Mouse (Mus musculus) cerebellum, postnatal 25 days (tissue): ENCODE results near the gene Lysmd4.

ENCODE experiments used
- DNase-seq, 2 experiments: peaks; one replicate each; pipeline ENCODE4 v3.0.0; 2021; ENCODE audit warnings: mixed read lengths in 2 of 2

The Lysmd4 gene

DNA sequence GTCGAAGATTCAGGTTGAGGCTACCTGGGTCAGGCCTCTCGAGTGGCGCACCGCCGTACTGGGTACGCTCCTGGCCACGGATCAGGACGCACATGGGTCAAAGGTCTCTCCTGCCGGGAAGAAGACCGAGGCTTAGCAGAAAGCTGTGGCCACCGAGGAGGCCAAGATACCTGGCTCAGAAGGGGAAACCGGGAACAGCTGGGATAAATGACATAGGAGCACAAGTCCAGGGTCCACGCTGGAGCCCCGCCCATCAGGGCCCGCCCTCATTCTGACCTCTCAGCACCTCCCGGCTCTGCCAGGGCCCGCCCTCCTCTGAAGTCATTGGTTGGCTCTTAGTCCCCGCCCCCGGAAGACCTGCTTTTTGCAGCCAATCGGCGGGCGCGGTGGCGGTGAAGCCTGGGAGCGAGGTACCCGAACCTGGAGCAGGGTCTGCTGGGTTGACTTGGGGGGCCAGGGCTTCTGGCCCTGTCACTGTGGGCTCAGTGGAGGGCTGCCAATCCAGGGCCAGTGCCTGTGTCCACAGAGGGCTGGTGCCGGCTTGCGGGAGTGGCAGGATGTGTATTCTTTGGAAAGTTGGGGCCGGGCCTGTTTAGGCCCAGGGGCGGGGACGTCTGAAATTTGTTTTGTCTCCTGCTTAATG is at the start of gene Lysmd4:
TSS of gene Lysmd4 (plus strand) at position 325 of the 643 bp plus-strand sequence.
- peak; percentile 96 to 98 for DNase-seq

DNA sequence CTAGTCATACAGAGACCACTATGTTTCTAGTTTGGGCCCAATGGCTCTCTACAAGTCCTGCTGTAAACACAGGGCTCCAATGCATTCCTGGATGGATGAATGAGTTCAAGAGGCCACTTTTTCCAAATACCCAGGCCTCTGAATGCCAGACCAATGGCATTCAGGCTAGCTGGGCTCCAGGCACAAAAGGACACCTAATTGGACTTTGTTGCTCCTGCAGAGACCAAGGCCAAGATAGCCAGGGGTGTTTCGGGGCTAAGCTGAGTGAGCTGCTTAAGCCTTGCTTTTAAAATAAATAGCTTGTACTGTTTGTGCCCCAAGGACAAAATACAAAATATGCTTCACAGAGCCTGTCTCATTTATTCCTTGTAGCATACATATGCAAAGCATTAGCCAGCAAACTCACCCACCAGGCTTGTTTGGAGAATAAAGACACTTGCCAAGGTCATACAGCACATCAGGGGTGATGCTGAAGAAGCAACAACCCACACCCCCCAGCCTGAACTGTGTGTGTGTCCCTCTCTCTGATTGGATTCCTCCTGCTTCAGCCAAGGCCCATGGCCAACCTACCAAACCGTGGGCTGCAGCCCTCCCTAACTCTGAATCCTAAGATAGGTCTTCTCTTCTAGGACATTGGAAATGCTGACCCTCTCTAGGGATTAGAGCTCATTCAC is 48.7 kb upstream of the Lysmd4 start:
- DNase-seq = no peak

DNA sequence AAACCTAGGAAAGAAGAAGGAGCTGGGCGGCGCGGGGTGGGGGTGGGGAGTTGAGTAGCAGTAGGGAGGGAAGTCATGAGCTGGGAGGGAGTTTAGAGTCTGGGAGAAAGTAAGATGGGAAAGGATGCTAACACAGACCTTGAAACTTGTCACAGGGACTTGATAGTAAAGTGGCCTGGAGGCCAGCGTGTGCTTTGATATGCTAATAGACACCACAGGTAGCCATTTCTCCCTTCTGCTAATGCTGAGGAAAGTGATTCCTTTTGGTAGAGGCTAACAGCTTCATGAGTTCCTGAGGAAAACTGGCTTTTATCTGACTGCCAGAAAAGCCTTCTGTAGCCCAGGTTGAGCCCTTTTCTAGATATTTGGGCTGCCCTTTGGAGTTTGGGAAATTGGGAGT is 38.6 kb upstream of the Lysmd4 start:
- DNase-seq = no peak

DNA sequence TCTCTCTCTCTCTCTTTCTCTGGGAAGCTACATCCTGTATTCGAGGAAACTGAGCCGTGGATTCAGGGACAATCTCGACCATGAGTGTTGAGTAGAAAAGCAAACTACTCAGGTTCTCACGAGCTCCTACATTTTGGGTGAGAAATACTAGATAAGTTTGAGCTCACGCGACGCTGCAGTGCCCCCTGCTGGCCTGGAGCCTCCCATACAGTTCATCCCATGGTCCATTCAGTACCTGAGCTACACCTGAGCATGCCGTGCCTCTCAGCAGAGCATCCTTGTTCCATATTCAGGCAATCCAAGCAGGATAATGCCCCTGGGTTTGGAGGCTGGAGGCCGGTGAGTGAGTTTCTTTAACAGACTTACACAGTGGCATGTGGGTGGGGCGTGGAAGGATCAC is 22.9 kb upstream of the Lysmd4 start:
- peak; percentile 79 to 86 for DNase-seq

DNA sequence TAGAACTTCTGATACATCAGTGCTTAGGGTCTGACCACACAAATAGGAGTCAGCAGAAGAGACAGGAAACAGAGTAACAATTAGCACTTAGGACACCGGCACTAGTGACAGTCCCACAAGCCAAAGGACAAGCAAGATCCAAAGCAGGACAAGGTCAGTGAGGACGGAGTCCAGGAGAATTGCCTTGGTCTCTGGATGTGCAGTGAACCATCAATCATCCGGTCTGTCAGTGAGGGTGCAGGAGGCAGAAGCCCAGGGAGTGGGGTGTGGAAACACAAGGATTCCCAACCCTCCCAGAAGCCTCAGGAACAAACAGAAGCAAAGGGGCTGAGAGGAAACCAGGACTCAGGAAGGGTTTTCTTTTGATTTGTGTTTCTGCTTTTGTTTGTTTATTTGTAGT is 18.7 kb upstream of the Lysmd4 start:
- no peak for DNase-seq

DNA sequence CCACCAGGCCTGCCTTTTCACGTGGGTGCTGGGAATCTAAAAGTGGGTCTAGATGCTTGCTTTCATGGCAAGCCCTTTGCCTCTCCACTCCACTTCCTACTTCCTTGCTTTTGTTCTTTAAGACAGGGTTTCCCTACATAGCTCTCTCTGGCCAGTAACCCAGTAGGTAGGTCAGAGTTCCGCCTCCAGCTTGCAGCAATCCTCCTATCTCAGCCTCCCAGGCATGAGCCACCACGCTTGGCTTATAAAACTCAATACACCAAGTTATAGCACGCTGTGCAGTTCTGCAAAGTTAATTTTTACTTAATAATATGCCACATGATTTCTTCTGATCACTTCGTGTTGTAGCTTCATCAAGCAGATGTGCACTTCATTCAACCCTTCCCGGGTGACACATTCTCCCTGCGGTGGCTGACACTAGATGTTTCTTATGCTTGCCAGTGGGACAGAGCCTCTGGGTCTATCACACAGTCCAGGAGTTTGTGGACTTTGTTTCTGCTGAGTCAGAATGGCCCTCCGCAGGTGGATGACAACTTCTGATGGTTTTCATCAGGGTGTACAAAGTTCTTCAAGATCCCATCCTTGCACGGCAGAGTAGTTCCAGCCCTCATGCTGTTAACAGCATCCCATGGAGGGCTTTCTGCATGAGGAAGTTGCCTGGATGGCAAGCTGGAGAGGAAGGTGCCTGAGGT is 16.5 kb upstream of the Lysmd4 start:
- no peak for DNase-seq

DNA sequence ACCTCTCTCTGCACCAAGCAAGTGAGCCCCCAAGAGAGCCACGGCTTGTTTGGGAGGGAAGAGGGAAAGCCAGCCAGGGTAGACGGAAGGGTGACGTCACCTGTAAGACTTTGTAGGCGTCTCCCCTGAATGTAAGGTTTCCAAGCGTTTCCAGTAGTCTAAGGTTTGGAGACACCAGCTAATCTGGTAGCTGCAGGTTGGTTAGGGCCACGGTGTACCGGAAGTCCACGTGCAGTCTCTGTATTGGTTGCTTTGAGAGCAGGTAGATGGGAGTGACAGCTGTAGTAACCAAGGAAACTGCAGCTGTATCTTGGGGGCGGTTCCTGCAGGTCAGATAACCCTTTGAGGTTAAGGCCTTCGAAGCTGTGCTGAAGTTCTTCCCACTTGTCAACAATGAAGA is 15.8 kb upstream of the Lysmd4 start:
- DNase-seq = no peak

DNA sequence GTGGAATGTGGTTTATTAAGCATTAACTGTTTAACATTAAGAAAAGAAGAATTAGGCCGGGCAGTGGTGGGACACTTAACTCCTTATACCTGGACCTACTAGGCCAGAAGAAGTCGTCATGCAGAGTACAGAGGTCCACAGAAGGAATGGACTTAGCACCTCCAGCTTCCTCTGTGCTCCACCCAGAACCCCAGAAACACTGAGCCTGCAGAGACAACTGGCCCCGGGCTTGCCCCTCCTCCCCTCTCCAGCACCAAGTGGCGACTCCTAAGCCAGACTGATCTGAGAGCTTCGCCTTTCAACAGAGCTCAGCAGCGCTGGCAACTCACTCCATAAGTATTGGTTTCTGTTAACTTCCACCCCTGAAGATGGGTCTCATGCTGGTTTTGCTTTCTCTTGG is 14.6 kb upstream of the Lysmd4 start:
- no peak for DNase-seq

DNA sequence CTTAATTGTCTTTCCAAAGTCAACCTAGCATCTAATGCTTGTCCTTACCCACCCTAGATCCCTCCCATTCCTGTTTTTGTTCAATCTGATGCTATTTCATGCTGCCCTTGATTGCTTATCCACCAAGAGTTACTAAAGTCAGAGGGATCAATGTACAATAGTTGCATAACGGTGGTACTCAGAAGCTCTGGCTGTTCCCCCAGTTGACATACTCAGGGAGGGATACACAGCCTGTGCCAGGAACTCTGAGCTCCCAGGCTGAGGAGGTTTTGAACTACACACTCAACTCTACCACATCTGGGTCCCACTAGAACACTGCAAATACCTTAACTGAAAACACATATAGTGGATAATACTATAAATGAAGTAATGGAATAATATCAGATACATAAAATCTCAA is 14.0 kb upstream of the Lysmd4 start:
- no peak for DNase-seq

DNA sequence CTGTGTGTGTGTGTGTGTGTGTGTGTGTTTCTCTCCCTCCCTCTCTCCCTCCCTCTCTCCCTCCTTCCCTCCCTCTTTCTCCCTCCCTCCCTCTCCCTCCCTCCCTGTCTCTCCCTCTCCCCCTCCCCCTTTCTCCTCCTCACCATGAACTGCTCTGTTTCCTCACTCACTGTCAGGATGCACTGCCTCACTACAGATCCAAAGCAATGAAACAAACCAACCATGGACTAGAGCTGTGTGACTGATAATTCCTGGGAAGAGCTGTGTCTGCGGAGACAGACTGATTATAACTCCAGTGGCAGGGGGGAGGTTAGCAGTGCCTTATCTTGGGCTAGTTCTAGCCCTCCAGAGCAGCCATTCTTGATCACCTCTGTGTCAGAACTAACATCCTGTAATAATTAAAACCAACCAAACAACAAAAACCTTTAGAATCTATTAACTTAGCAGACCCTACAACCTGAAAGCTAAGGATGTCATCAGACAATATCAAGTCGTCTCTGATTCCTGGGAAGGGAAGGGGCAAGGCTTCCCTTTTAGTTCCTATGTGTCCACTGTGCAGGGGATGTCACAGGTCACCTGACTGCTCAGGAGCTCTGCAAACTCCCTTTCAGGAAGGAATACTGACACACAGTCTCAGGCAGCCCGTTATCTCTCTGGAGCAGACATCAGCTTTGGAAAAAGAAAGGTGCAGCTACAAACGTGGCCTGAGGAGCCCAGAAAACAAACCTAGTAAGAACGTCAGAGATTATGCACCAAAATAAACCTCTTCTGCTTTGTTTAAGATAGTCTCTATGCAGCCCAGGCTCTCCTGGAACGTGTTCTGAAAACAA is 12.1 kb upstream of the Lysmd4 start:
- no peak for DNase-seq

DNA sequence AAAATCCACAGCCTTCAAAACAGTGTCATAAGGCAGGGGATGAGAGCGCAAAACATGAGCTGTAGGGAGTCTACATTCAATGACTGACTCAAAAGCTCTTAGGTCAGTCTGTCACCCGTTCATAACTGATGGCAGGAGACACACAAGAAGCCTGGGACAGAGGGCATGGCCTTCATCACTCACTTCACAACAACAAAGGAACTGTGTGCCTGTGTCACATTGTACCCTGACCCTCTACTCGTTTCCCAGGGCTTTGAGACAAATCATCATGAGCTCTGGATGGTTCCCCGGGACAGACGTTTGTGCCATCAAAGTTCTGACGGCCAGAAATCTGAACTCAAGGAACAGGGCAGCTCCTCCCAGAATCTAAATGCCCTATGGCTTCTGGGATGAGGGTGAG is 11.0 kb upstream of the Lysmd4 start:
- DNase-seq = no peak

DNA sequence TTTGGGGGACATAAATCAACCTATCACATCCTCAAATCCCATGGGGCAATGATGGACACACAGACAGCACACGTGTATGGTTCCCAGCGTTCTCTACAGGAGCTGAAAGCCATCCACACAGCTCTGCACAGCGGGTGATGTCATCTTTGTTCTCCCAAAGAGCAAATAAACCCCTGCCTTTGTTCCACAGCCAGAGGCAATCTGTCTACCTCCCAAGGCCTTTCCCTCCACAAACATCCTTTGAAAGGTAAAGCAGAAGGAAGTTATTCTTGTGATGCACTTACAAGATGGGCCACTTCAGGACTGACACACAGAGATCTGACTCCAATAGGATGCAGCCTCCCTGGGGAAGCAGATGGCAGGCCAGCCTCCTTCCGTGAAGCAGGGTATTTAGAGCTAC is 10.4 kb upstream of the Lysmd4 start:
- no peak for DNase-seq

DNA sequence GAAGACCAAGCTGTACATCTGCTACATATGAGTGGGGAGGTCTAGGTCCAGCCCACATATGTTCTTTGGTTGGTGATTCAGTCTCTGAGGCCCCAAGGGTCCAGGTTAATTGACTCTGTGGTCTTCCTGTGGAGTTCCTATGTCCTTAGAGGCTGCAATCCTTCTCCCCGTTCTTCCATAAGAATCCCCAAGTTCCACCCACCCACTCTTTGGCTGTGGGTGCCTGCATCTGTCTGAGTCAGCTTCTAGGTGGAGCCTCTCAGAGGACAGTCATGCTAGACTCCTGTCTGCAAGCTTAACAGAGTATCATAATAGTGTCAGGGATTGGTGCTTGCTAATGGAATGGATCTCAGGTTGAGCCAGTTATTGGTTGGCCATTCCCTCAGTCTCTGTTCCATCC is 8.8 kb upstream of the Lysmd4 start:
- no peak for DNase-seq

DNA sequence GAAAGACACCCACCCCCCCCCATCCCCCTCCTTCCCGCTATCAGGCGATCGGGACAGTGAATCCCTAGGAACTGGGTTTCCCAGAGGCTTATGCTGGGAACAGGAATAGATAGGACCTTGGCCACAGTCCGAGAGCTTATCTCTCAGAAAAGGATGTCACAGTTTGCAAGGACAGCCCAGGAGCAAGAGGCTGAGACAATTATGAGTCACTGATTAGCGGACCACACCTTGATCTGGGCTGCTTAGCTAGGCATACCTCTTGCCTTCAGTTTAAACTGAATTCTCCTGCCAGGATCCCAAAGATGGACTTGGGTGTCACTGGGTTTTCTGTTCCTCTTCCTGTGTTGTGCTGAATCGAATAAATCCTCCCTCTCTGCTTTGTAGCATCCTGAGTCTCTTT is 6.0 kb upstream of the Lysmd4 start:
- DNase-seq = no peak

DNA sequence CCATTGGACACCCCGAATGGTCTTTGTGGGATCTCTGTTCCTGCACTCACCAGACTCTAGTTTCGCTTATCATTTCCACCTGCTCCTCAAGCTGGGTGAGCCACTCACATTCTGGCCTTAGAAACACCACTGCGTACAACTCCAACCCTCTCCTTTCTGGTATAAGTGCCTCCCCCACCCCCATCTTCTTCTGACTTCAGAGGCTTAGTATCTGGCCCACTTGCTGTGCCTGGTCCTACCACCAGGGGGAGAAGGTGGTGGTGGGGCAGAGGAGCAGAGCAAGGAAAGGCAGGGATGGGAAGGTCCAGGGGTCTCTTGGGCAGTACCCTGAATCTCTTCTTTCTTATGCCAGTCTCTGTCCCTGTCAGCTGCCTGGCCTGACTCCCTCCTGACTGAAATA is 5.3 kb upstream of the Lysmd4 start:
- DNase-seq = peak; percentile 64 to 84

DNA sequence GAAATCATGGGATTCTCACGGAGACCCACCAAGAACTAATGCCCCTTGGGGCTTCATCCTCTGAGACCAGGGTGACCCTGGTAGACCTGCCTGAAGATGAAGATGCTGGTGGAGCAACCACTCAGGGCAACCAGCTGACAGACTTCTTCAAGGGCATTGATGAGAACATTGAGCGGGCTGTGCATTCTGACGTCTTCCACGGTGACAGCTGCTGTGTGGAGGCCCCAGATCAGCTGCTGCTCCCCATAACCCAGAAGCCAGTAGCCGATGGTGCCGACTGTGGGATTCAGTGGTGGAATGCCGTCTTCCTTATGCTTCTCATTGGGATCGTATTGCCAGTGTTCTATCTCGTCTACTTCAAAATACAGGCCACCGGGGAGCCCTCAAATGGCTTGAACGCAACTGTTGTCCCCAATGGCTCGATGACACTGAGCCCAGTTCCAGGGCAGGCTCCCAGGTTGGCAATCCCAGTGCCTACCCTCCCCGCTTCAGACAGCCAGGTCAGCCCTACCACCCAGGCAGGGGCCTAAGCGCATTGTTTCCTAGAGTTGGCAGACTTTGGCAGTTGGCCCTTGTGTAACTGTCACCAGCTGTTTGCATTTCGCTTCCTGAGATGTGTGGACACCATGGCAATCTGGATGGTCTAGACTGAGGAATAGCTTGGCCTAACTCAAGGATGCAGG is 3.7 kb downstream of the Lysmd4 start:
- DNase-seq = no peak

DNA sequence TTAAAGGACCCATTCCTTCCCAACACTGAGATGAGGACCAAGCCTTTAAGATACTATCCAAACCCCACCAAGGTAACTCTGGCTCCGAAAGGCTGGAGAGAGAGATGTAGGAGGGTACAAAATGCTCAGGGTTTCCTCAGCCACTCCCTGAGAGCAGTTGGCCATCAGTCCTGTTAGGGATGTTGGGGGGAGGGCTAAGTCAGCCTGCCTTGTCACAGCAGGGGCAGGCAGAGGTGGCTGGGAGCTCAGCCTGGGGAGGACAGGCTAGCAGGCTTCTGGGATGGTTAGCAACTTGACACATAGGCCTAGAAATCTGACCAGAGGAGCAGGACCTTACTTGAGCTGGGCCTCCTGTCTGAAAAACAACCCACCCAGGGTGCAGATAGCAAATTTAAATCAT is 5.2 kb downstream of the Lysmd4 start:
- no peak for DNase-seq

DNA sequence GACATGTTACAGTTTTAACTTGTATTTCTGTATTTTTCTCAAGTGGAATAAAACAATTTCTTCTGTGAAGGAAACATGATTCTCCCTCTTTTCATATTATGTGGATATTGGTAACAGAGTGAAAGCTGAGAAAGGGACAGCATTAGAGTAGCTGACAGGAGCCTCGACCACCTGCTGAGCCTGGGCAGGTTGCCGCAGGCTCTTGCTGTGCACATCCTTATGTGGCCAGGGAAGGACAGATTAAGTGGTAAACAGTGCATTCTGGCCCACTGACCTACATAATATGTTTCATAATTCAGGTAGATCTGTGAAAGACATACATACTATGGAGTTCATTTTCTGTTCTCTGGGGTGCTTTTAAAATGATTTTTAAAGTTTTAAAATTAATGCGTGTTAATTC is 6.0 kb downstream of the Lysmd4 start:
- DNase-seq = peak; percentile 91 to 95

DNA sequence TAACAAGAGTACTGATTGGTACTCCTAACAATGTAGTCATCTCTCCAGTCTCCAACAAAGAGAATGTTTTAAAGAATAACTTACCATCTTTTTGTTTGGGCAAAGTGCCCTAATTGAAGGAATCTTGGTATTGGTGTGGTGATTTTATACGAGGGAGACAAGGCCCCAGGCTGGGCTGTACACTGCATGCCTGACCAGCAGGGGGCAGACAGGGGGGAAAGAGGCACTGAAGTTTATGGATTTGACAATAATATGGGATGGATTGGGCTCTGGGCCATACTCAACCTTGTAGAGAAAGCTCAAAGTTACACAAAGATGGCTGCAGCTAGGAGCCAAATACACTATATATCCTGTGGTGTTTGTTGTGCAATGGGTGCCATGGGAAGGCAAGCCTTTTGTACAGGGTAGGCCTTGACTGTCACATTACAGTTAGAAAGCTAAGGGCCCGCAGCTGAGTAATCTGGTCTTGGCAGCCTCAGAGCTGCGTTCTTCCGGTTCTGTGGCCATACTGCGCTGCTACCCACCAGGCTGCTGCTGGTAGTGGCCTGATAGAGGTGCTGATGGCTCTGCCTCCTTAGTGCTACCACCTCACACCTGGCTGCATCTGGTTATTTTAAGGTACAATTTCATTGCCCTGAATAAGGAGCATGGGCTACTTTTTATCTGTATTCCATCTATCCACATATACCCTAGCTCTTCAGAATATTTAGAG is 6.7 kb downstream of the Lysmd4 start:
- DNase-seq = peak in 1 of 2 experiments; percentile 59

DNA sequence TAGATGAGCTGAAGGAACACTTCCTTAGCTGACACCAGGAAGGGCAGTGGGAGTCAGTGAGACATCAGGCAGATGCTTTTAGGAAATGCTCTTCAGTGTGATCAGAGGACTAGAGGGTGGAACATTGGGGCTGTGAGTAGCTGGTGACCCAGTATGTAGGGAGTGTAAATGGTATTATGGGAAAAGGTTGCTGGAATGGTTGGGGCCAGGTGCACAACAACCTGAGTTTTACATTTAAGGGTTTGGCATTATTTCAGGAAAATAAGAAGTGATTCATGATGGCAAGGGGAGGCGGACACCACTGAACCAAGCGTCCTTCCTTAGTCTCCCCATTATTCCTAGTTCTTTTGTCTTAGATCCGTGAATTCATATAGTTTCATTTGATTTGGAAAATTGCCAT is 7.4 kb downstream of the Lysmd4 start:
- DNase-seq = no peak

DNA sequence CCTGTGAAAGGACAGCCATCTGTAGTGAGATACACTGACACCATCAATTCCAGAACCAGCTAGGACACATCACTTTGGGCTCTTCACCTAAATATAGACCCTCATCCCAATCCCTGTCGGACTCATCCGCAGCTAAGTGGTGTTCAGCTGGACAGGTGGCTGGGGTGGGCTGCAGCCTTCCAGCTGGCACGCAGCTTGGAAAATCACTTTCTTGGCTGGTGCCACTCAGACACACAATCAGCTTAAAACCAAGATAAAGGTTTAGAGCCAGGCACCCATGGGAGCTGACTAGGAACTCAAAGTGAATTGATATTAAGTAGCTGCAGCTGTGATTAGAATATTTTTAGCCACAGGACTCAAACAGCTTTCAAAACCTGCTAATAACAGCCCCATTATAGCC is 7.9 kb downstream of the Lysmd4 start:
- DNase-seq = peak; percentile 38 to 47

DNA sequence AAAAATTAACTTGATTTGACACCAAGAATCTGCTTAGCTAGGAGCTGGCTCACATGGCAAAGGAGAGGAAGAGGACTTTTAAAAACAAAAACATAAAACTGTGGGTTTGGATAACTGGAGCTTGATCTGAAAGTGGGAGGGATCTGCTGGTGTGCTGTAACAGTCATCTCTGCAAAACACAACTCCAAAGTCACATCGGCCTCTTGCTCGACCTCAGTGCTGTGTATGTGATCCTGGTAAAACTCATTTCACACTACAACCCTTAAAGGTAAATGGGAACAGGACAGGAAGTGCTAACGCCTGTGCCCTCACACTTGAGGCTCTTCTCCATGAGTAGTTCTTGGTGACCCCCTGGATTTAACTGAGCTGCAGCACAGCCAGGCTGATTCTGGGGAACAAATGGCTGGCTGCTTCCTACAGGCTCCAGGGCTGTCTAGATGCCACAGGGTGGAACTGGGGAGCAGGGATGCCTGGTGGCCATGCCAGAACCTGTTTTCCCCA is 8.3 kb downstream of the Lysmd4 start:
- DNase-seq = no peak
